Mouse (Mus musculus): ENCODE measurements at regions not wholly inside any gene's neighbourhood (a gene's known extent, or its start where the extent isn't known, plus 50 kb on each side); places are given as distances from the start of the nearest gene placed in this dataset.

GRCm38 (mm10) chr4:8380711-8381338, 142.0 kb upstream of the Car8 start:
- WGBS, result 58% methylated on average over 5 of the region's 5 CpGs
- no peak overlapping the region for H3K4me2 ChIP-seq (ENCODE audit: low read length)
- ATAC-seq (replicated peaks; ENCODE audit: low FRiP score, low read depth), result peak; percentile 61; the same call in 1 of the 2 replicates
- H3K9ac ChIP-seq (ENCODE audit: low read depth, low read length), result no peak overlapping the region
- H3K9me3 ChIP-seq (replicated peaks; ENCODE audit: low read length), result no peaks in the 10 kb centered on the region
- no peaks in the 10 kb centered on the region for H3K27me3 ChIP-seq (ENCODE audit: insufficient read depth, low read length)
- no peak overlapping the region for H3K4me3 ChIP-seq (replicated peaks; ENCODE audit: low read depth, low read length)
- no peak overlapping the region for H3K27ac ChIP-seq
- H3K36me3 ChIP-seq (ENCODE audit: insufficient read depth, low read length), result no peaks in the 10 kb centered on the region
- peak; percentile 88 for DNase-seq (ENCODE audit: low spot score)
- peak; percentile 88 for TF ChIP-seq CTCF (IDR thresholded peaks at IDR 0.05; ENCODE audit: low read depth)
- no peaks in the 10 kb centered on the region for H3K4me1 ChIP-seq (replicated peaks; ENCODE audit: insufficient read depth, low read length)

GRCm38 (mm10) chr4:8374737-8375489, 136.1 kb upstream of the Car8 start:
- Histone ChIP-seq H3K9me3 (replicated peaks; ENCODE audit: low read length) (no peaks in the 10 kb centered on the region), H3K9ac (ENCODE audit: low read depth, low read length) (no peak overlapping the region), H3K36me3 (ENCODE audit: insufficient read depth, low read length) (no peaks in the 10 kb centered on the region), H3K27me3 (ENCODE audit: insufficient read depth, low read length) (no peaks in the 10 kb centered on the region), H3K4me1 (replicated peaks; ENCODE audit: insufficient read depth, low read length) (no peaks in the 10 kb centered on the region), H3K4me3 (replicated peaks; ENCODE audit: low read depth, low read length) (no peak overlapping the region), H3K4me2 (ENCODE audit: low read length) (no peak overlapping the region), H3K27ac (no peak overlapping the region)
- WGBS, result 81% methylated on average over 6 of the region's 6 CpGs
- ATAC-seq (replicated peaks; ENCODE audit: low FRiP score, low read depth) (no peak), DNase-seq (ENCODE audit: low spot score) (no peak)
- no peak for TF ChIP-seq CTCF (IDR thresholded peaks at IDR 0.05; ENCODE audit: low read depth)

GRCm38 (mm10) chr4:8374061-8374460, 135.2 kb upstream of the Car8 start:
- no peaks in the 10 kb centered on the region for H3K4me1 ChIP-seq (replicated peaks; ENCODE audit: insufficient read depth, low read length)
- ATAC-seq (replicated peaks; ENCODE audit: low FRiP score, low read depth) (no peak), DNase-seq (ENCODE audit: low spot score) (no peak)
- H3K36me3 ChIP-seq (ENCODE audit: insufficient read depth, low read length), result no peaks in the 10 kb centered on the region
- no peak for TF ChIP-seq CTCF (IDR thresholded peaks at IDR 0.05; ENCODE audit: low read depth)
- WGBS, result 73% methylated on average over 3 of the region's 3 CpGs
- H3K9ac ChIP-seq (ENCODE audit: low read depth, low read length), result no peak overlapping the region
- H3K9me3 ChIP-seq (replicated peaks; ENCODE audit: low read length), result no peaks in the 10 kb centered on the region
- no peak overlapping the region for H3K27ac ChIP-seq
- H3K27me3 ChIP-seq (ENCODE audit: insufficient read depth, low read length), result no peaks in the 10 kb centered on the region
- H3K4me2 ChIP-seq (ENCODE audit: low read length), result no peak overlapping the region
- no peak overlapping the region for H3K4me3 ChIP-seq (replicated peaks; ENCODE audit: low read depth, low read length)

GRCm38 (mm10) chr4:8372069-8372468, 133.2 kb upstream of the Car8 start:
- DNase-seq (ENCODE audit: low spot score) (no peak), ATAC-seq (replicated peaks; ENCODE audit: low FRiP score, low read depth) (no peak)
- Histone ChIP-seq H3K4me1 (replicated peaks; ENCODE audit: insufficient read depth, low read length) (no peaks in the 10 kb centered on the region), H3K27ac (no peak overlapping the region), H3K9ac (ENCODE audit: low read depth, low read length) (no peak overlapping the region), H3K27me3 (ENCODE audit: insufficient read depth, low read length) (no peaks in the 10 kb centered on the region), H3K4me2 (ENCODE audit: low read length) (no peak overlapping the region), H3K9me3 (replicated peaks; ENCODE audit: low read length) (no peaks in the 10 kb centered on the region), H3K36me3 (ENCODE audit: insufficient read depth, low read length) (no peaks in the 10 kb centered on the region), H3K4me3 (replicated peaks; ENCODE audit: low read depth, low read length) (no peak overlapping the region)
- TF ChIP-seq CTCF (IDR thresholded peaks at IDR 0.05; ENCODE audit: low read depth), result peak; percentile 62
- 73% methylated on average over 3 of the region's 3 CpGs for WGBS

- Histone ChIP-seq H3K4me1 (replicated peaks; ENCODE audit: insufficient read depth, low read length) (no peaks in the 10 kb centered on the region), H3K9me3 (replicated peaks; ENCODE audit: low read length) (no peaks in the 10 kb centered on the region), H3K27me3 (ENCODE audit: insufficient read depth, low read length) (no peaks in the 10 kb centered on the region), H3K4me3 (replicated peaks; ENCODE audit: low read depth, low read length) (no peak overlapping the region), H3K9ac (ENCODE audit: low read depth, low read length) (no peak overlapping the region), H3K4me2 (ENCODE audit: low read length) (no peak overlapping the region), H3K27ac (no peak overlapping the region), H3K36me3 (ENCODE audit: insufficient read depth, low read length) (no peaks in the 10 kb centered on the region)
- no peak for ATAC-seq (replicated peaks; ENCODE audit: low FRiP score, low read depth)
- no peak for DNase-seq (ENCODE audit: low spot score)
- 70% methylated on average over 9 of the region's 9 CpGs for WGBS
- no peak for TF ChIP-seq CTCF (IDR thresholded peaks at IDR 0.05; ENCODE audit: low read depth)
These were observed 131.9 kb upstream of the Car8 start for GRCm38 (mm10) chr4:8370786-8371185.

- Histone ChIP-seq H3K27me3 (ENCODE audit: insufficient read depth, low read length) (no peaks in the 10 kb centered on the region), H3K4me1 (replicated peaks; ENCODE audit: insufficient read depth, low read length) (no peaks in the 10 kb centered on the region), H3K9me3 (replicated peaks; ENCODE audit: low read length) (no peaks in the 10 kb centered on the region), H3K27ac (no peak overlapping the region), H3K4me2 (ENCODE audit: low read length) (no peak overlapping the region), H3K4me3 (replicated peaks; ENCODE audit: low read depth, low read length) (no peak overlapping the region), H3K36me3 (ENCODE audit: insufficient read depth, low read length) (no peaks in the 10 kb centered on the region), H3K9ac (ENCODE audit: low read depth, low read length) (no peak overlapping the region)
- 59% methylated on average over 13 of the region's 13 CpGs for WGBS
- ATAC-seq (replicated peaks; ENCODE audit: low FRiP score, low read depth) (peak; percentile 52; the same call in 1 of the 2 replicates), DNase-seq (ENCODE audit: low spot score) (peak; percentile 94)
- TF ChIP-seq CTCF (IDR thresholded peaks at IDR 0.05; ENCODE audit: low read depth), result peak; percentile 91
These were observed 128.8 kb upstream of the Car8 start for GRCm38 (mm10) chr4:8367487-8368276.
